Mouse (Mus musculus): ENCODE results near the gene Macf1. TPM values are rescaled to one million over a fixed set of nuclear protein-coding genes. Genes with fewer than 3 reads are reported as not detected.
"Not testable (repeated sequence)": the region's sequence is repeated elsewhere in the genome, so short reads cannot be mapped to it uniquely, and the experiment has no call there.

Gene Macf1
- polyA plus RNA-seq, 1 experiment, result 251 TPM

- peaks cover 2% of the 10 kb centered on the region for H3K4me1 ChIP-seq (ENCODE audit: control insufficient read depth, insufficient read depth, low read length)
- no peak overlapping the region for H3K9ac ChIP-seq (ENCODE audit: low read depth, poor library complexity, severe bottlenecking)
- no peak overlapping the region for H3K27ac ChIP-seq (ENCODE audit: insufficient read depth, low read length)
- H3K36me3 ChIP-seq (ENCODE audit: control insufficient read depth, insufficient read depth, low read length, poor library complexity, severe bottlenecking), result no peaks in the 10 kb centered on the region
- H3K9me3 ChIP-seq (replicated peaks; ENCODE audit: control insufficient read depth, insufficient read depth, low read length, poor library complexity, severe bottlenecking), result no peaks in the 10 kb centered on the region
- no peak overlapping the region for H3K4me3 ChIP-seq (ENCODE audit: low read depth, low read length)
- TF ChIP-seq CTCF (IDR thresholded peaks at IDR 0.05; ENCODE audit: low read depth, low read length) (no peak), EP300 (IDR thresholded peaks at IDR 0.05; ENCODE audit: insufficient read depth, low read depth, low read length) (no peak), POLR2A (IDR thresholded peaks at IDR 0.05; ENCODE audit: insufficient read depth, low read length) (no peak)
- H3K27me3 ChIP-seq (ENCODE audit: control insufficient read depth, insufficient read depth, low read length, poor library complexity, severe bottlenecking), result no peaks in the 10 kb centered on the region
Measured at GRCm38 (mm10) chr4:123524746-123525145, 159.4 kb downstream of the Macf1 start.

- not testable (repeated sequence) for H3K36me3 ChIP-seq (ENCODE audit: control insufficient read depth, insufficient read depth, low read length, poor library complexity, severe bottlenecking); H3K9me3 ChIP-seq (replicated peaks; ENCODE audit: control insufficient read depth, insufficient read depth, low read length, poor library complexity, severe bottlenecking); H3K27ac ChIP-seq (ENCODE audit: insufficient read depth, low read length); H3K9ac ChIP-seq (ENCODE audit: low read depth, poor library complexity, severe bottlenecking); H3K4me1 ChIP-seq (ENCODE audit: control insufficient read depth, insufficient read depth, low read length); H3K27me3 ChIP-seq (ENCODE audit: control insufficient read depth, insufficient read depth, low read length, poor library complexity, severe bottlenecking); H3K4me3 ChIP-seq (ENCODE audit: low read depth, low read length)
Measured at GRCm38 (mm10) chr4:123520123-123520522, 164.0 kb downstream of the Macf1 start.

GRCm38 (mm10) chr4:123515673-123516072, 168.5 kb downstream of the Macf1 start:
- no peaks in the 10 kb centered on the region for H3K27me3 ChIP-seq (ENCODE audit: control insufficient read depth, insufficient read depth, low read length, poor library complexity, severe bottlenecking)
- H3K9ac ChIP-seq (ENCODE audit: low read depth, poor library complexity, severe bottlenecking), result no peak overlapping the region
- TF ChIP-seq CTCF (IDR thresholded peaks at IDR 0.05; ENCODE audit: low read depth, low read length), result no peak
- no peak for TF ChIP-seq EP300 (IDR thresholded peaks at IDR 0.05; ENCODE audit: insufficient read depth, low read depth, low read length)
- TF ChIP-seq POLR2A (IDR thresholded peaks at IDR 0.05; ENCODE audit: insufficient read depth, low read length), result no peak
- no peaks in the 10 kb centered on the region for H3K4me1 ChIP-seq (ENCODE audit: control insufficient read depth, insufficient read depth, low read length)
- H3K9me3 ChIP-seq (replicated peaks; ENCODE audit: control insufficient read depth, insufficient read depth, low read length, poor library complexity, severe bottlenecking), result no peaks in the 10 kb centered on the region
- H3K27ac ChIP-seq (ENCODE audit: insufficient read depth, low read length), result no peak overlapping the region
- peaks cover 22% of the 10 kb centered on the region for H3K36me3 ChIP-seq (ENCODE audit: control insufficient read depth, insufficient read depth, low read length, poor library complexity, severe bottlenecking)
- no peak overlapping the region for H3K4me3 ChIP-seq (ENCODE audit: low read depth, low read length)

- H3K9ac ChIP-seq (ENCODE audit: low read depth, poor library complexity, severe bottlenecking), result no peak overlapping the region
- TF ChIP-seq POLR2A (IDR thresholded peaks at IDR 0.05; ENCODE audit: insufficient read depth, low read length), result no peak
- TF ChIP-seq EP300 (IDR thresholded peaks at IDR 0.05; ENCODE audit: insufficient read depth, low read depth, low read length), result no peak
- no peaks in the 10 kb centered on the region for H3K27me3 ChIP-seq (ENCODE audit: control insufficient read depth, insufficient read depth, low read length, poor library complexity, severe bottlenecking)
- peaks cover 61% of the 10 kb centered on the region for H3K36me3 ChIP-seq (ENCODE audit: control insufficient read depth, insufficient read depth, low read length, poor library complexity, severe bottlenecking)
- H3K4me3 ChIP-seq (ENCODE audit: low read depth, low read length), result no peak overlapping the region
- no peaks in the 10 kb centered on the region for H3K9me3 ChIP-seq (replicated peaks; ENCODE audit: control insufficient read depth, insufficient read depth, low read length, poor library complexity, severe bottlenecking)
- no peak overlapping the region for H3K27ac ChIP-seq (ENCODE audit: insufficient read depth, low read length)
- H3K4me1 ChIP-seq (ENCODE audit: control insufficient read depth, insufficient read depth, low read length), result no peaks in the 10 kb centered on the region
Measured at GRCm38 (mm10) chr4:123510201-123510600, 174.0 kb downstream of the Macf1 start.

- H3K9ac ChIP-seq (ENCODE audit: low read depth, poor library complexity, severe bottlenecking), result no peak overlapping the region
- H3K27me3 ChIP-seq (ENCODE audit: control insufficient read depth, insufficient read depth, low read length, poor library complexity, severe bottlenecking), result no peaks in the 10 kb centered on the region
- H3K4me3 ChIP-seq (ENCODE audit: low read depth, low read length), result no peak overlapping the region
- H3K9me3 ChIP-seq (replicated peaks; ENCODE audit: control insufficient read depth, insufficient read depth, low read length, poor library complexity, severe bottlenecking), result no peaks in the 10 kb centered on the region
- TF ChIP-seq CTCF (IDR thresholded peaks at IDR 0.05; ENCODE audit: low read depth, low read length) (no peak), POLR2A (IDR thresholded peaks at IDR 0.05; ENCODE audit: insufficient read depth, low read length) (no peak), EP300 (IDR thresholded peaks at IDR 0.05; ENCODE audit: insufficient read depth, low read depth, low read length) (no peak)
- peaks cover 59% of the 10 kb centered on the region for H3K36me3 ChIP-seq (ENCODE audit: control insufficient read depth, insufficient read depth, low read length, poor library complexity, severe bottlenecking)
- no peaks in the 10 kb centered on the region for H3K4me1 ChIP-seq (ENCODE audit: control insufficient read depth, insufficient read depth, low read length)
- no peak overlapping the region for H3K27ac ChIP-seq (ENCODE audit: insufficient read depth, low read length)
Measured at GRCm38 (mm10) chr4:123489086-123489485, 195.1 kb downstream of the Macf1 start.

GRCm38 (mm10) chr4:123479991-123480390, 204.2 kb downstream of the Macf1 start:
- H3K9me3 ChIP-seq (replicated peaks; ENCODE audit: control insufficient read depth, insufficient read depth, low read length, poor library complexity, severe bottlenecking), result no peaks in the 10 kb centered on the region
- H3K4me1 ChIP-seq (ENCODE audit: control insufficient read depth, insufficient read depth, low read length), result no peaks in the 10 kb centered on the region
- H3K4me3 ChIP-seq (ENCODE audit: low read depth, low read length), result no peak overlapping the region
- H3K9ac ChIP-seq (ENCODE audit: low read depth, poor library complexity, severe bottlenecking), result no peak overlapping the region
- TF ChIP-seq CTCF (IDR thresholded peaks at IDR 0.05; ENCODE audit: low read depth, low read length), result no peak
- no peak for TF ChIP-seq EP300 (IDR thresholded peaks at IDR 0.05; ENCODE audit: insufficient read depth, low read depth, low read length)
- no peak for TF ChIP-seq POLR2A (IDR thresholded peaks at IDR 0.05; ENCODE audit: insufficient read depth, low read length)
- H3K27ac ChIP-seq (ENCODE audit: insufficient read depth, low read length), result no peak overlapping the region
- peaks cover 42% of the 10 kb centered on the region for H3K36me3 ChIP-seq (ENCODE audit: control insufficient read depth, insufficient read depth, low read length, poor library complexity, severe bottlenecking)
- no peaks in the 10 kb centered on the region for H3K27me3 ChIP-seq (ENCODE audit: control insufficient read depth, insufficient read depth, low read length, poor library complexity, severe bottlenecking)

All from ES-Bruce4 (cell line).